Mouse (Mus musculus): ENCODE data around the gene Il4ra. TPM values are rescaled to one million over a fixed set of nuclear protein-coding genes. Genes with fewer than 3 reads are reported as not detected.

The Il4ra gene
- total RNA-seq, 4 experiments from 2014 or later = 33.7 to 203 (median 102) TPM

GRCm38 (mm10) chr7:125600136-125600535, 48.2 kb downstream of the Il4ra start:
- no peak for DNase-seq

GRCm38 (mm10) chr7:125600612-125601279, 48.8 kb downstream of the Il4ra start:
- no peak for DNase-seq

GRCm38 (mm10) chr7:125601280-125601670, 49.4 kb downstream of the Il4ra start:
- no peak for DNase-seq

GRCm38 (mm10) chr7:125601821-125602448, 50.0 kb downstream of the Il4ra start:
- DNase-seq = no peak

GRCm38 (mm10) chr7:125603185-125603631, 51.3 kb downstream of the Il4ra start, which contains the start of gene Il21r:
Gene Il21r (plus strand): TSS chr7:125603429.
- DNase-seq = no peak

GRCm38 (mm10) chr7:125604362-125605319, 52.7 kb downstream of the Il4ra start:
- DNase-seq = no peak

- no peak for DNase-seq
Measured at GRCm38 (mm10) chr7:125605725-125606139, 53.8 kb downstream of the Il4ra start.

- no peak for DNase-seq
Measured at GRCm38 (mm10) chr7:125606265-125607164, 54.6 kb downstream of the Il4ra start.

GRCm38 (mm10) chr7:125607384-125608182, 55.7 kb downstream of the Il4ra start:
- DNase-seq = no peak

GRCm38 (mm10) chr7:125608183-125608688, 56.3 kb downstream of the Il4ra start:
- DNase-seq = no peak

GRCm38 (mm10) chr7:125613579-125613978, 61.7 kb downstream of the Il4ra start:
- DNase-seq = no peak

- no peak for DNase-seq
Measured at GRCm38 (mm10) chr7:125615453-125615852, 63.5 kb downstream of the Il4ra start.

GRCm38 (mm10) chr7:125618016-125618415, 66.1 kb downstream of the Il4ra start:
- DNase-seq = no peak

- DNase-seq = no peak
Measured at GRCm38 (mm10) chr7:125620077-125620476, 68.2 kb downstream of the Il4ra start.

- DNase-seq = no peak
Measured at GRCm38 (mm10) chr7:125622741-125623685, 71.1 kb downstream of the Il4ra start.

- no peak for DNase-seq
Measured at GRCm38 (mm10) chr7:125625219-125625618, 73.3 kb downstream of the Il4ra start.

- no peak for DNase-seq
Measured at GRCm38 (mm10) chr7:125625829-125626228, 73.9 kb downstream of the Il4ra start.

Data from adrenal gland, adult 8-10 months (tissue).